Mouse (Mus musculus) lung, postnatal 36 days (tissue): ENCODE results near the gene Il5.

Source experiments
- DNase-seq: peaks from one replicate; pipeline ENCODE4 v3.0.0; 2022; ENCODE audit warnings: mixed read lengths

Il5 gene

GRCm38 (mm10) chr11:53745260-53745659 is 24.7 kb downstream of the Il5 start:
- no peak for DNase-seq

DNA sequence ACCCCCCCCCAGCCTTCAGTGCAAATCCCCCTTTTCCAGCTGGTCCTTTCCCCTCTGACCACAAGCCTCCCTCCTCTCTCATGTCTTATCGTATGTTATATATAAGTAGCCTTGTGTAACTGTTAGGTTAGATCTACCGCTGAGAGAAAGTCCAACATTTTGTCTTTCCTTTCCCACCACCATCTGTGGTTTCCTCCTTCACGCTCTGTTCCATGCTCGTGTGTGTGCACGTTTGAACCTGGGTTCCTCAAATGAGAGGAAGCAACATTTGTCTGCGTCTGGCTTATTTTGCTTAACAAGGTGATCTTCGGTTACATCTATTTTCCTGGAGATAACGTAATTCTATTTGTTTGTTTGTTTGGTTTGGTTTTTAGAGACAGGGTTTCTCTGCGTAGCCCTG is 27.4 kb downstream of the Il5 start:
- DNase-seq = no peak

DNA sequence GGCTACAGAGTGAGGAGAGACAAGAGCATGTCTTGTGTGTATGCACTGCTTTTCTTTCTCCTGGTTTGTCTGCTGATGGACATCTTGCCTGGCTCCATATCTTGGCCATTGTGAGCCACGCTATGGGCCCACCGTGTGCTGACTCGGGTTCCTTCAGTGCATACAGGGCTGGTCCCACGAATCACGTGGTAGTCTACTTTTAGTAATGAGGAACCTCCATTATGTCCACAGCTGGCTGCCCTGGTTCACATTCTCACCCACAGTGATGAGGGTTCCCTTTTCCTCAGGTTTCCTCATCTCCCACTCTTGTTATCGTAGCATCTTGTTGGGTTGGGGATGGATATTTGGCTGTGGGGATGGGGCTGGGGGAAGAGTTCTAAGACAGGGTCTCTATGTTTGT is 28.0 kb downstream of the Il5 start:
- DNase-seq = peak; percentile 36

DNA sequence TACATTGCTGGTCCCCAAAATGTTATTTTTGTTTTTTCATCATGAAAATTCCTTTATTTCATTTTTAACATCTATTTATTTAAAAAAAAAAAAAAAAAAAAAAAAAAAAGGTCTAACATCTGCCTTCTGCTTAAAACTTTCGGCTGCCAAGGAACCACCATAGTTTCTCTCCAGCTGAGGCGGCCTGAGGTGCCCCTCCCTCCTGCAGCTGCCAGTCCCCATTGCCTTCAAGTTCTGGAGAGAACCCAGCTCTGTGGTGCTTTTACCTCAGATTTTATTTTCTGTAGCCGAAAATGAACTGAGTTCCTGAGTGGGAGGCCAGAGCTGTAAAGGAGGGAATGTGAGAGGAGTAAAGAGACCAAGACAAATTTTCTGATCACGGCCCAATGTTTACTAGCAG is 28.7 kb downstream of the Il5 start:
- no peak for DNase-seq

DNA sequence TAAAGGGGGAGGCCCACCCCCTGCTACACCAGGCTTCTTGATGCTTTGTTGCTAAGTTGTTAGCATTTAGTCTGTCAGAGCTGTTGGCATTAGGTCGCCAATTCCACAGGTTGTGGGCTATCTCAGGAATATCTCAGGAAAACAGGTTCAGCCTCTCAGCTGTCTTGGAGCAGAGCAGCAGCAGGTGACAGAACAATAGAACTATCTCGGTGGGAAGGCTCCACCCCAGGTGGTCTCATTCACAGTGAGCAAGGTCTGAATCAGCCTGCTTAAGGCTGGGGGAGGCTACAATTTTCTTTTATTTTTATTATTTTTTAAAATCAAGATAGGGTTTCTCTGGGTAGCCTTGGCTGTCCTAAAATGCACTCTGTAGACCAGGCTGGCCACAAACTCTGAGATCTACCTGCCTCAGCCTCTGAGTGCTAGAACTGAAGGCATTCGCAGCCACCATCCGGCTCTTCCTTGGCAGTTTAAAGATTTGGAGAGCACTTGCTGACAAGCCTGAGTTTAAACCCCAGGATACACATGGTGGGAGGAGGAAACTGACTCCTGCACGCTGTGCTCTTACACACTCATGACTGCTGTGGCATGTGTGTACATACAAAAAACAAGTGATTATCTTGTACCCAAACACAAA is 29.2 kb downstream of the Il5 start:
- no peak for DNase-seq

- no peak for DNase-seq
Measured at GRCm38 (mm10) chr11:53755011-53755595, 34.5 kb downstream of the Il5 start.

GRCm38 (mm10) chr11:53757612-53758011 is 37.0 kb downstream of the Il5 start:
- DNase-seq = no peak

DNA sequence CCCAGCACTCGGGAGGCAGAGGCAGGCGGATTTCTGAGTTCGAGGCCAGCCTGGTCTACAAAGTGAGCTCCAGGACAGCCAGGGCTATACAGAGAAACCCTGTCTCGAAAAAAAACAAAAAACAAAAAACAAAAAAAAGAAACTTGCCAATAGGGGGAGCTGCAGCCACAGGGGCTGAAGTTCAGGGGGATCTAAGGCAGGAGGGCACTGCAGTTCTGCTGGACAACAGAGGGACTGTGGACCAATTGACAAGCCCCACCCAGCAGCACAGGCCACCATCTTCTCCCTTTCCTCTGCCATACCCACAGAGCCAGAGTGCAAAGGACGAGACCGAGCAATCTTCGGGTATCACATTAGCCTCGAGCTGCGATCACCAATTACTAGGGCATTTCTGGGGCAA is 37.4 kb downstream of the Il5 start:
- peak; percentile 56 for DNase-seq

GRCm38 (mm10) chr11:53758791-53759351 is 38.3 kb downstream of the Il5 start:
- peak; percentile 43 for DNase-seq

DNA sequence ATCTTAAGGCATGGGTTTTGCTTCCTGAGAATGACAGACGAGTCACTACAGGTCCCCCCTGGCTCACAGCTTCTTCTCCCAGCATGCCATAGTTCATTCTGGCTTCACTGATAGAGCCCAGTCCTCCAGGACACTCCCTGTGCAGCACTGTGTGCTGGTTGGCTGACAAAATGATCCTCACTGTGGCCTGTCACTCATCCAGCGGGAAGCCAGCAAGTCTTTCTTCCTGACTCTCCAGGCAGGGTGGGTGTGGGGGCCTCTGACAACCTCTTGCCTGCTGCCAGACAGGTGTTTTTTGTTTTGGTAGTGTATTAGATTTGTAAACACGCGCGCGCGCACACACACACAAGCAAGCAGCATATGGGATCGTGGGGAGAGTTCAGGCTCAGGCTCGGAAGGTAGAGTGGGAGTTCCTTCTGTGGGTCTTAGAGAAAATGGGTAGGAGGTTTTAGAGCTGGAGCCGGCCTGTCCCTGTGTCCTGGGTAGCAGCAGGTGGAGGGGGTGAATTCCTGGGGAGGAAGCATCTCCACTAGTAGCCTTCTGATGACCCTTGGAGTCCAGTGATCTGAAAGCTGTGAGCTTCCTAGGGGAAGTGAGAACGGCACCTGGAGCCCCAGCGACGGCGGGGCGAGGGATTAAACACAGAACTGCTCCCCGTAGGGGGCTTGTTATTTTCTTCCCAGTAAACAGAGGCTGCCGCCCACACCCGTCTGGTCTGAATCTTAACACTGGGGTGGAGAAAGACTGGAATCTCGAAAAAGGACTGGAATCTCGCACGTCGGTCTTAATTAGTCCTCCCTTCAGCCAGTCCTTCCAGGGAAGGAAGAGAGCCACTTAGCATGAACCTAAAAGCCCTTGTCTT is 39.2 kb downstream of the Il5 start:
- DNase-seq = no peak

DNA sequence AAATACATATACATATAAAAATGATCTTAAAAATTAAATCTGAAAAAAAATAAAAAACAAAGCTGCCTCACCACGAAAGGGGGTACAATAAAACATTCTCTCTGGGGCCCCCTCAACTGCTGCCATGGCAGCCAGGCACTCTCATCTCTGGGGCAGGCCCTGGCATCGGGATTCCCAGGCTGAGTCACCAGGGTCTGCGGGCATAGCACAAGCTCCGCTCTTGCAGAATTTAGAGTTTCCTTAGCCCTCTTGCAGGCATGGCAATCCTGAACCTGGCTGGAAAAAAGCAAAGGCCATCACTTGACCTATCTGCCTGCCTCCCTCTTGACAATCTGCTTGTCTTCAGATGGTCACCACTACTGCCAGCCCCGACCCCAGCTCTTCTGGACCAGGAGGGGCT is 40.7 kb downstream of the Il5 start:
- no peak for DNase-seq

- peak; percentile 94 for DNase-seq
Measured at GRCm38 (mm10) chr11:53761822-53762221, 41.2 kb downstream of the Il5 start.

DNA sequence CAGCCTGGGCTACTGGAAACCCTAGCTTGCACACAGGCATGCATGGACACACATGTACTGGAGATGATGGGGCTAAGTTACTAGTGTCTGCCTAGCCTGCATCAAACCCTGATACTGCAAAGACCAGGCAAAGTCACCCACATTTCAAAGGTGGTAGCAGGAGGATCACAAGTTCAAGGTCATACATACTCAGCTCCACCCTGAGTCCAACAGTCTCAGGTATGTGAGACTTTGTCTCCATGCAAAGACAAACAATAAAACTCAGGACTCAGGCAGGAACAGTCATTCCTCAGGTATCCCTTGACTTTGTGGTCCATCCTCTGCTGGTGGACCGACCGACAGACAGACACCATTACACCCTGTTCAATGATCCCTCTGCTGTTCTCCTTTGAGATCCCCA is 41.8 kb downstream of the Il5 start:
- DNase-seq = no peak

GRCm38 (mm10) chr11:53762827-53763495 is 42.4 kb downstream of the Il5 start:
- DNase-seq = peak; percentile 98

DNA sequence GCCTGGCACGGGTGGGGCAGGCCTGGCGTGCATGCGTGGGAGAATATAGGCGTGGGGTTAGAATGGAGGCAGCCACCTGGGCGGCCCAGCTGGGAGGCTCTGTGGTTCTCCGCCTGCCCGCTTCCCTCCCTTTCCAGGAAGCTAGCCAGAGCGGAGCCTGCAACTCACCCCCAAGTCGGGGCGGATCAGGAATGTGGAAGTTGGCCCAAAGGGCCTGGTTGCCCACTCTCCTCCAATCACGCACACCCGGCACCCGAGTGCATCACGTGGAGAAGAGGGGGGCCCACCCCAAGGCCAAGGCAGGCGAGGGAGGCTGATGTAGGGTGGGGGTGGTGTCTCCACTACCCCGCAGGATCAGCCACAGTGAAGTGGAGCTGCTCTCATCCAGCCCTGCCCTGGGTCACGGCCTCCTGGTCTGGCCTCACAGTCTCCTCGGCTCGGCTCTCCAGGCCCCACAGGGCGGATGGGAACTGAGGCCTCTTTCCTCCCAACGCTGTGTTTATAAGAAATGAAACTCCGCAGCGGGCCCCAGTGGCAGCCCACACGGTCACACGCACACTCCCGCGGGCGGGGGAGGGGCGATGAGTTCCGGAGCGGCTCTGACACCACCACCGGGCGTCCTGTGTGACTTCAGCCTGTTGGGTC is 43.0 kb downstream of the Il5 start:
- DNase-seq = peak; percentile 97

- DNase-seq = no peak
Measured at GRCm38 (mm10) chr11:53764581-53764980, 44.0 kb downstream of the Il5 start.

- DNase-seq = no peak
Measured at GRCm38 (mm10) chr11:53768422-53769184, 48.0 kb downstream of the Il5 start.

DNA sequence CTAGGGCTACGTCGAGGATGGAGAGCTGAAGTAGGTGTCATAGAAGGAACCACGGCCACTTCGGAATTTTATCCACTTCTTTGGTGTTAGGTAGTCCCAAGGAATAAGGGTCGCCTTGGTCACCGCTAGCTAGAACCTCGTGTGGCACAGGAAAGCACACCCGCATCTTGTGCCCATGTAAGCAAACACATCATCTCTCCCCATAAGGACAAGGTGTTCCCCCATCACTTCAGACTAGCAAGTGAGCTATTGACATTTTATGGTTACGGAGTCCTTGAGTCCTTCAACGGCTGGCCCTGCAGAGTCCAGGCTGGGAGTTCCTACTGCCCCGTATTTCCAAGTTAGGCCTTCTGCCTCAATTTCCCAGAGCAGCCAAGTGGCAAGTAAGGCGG is 48.6 kb downstream of the Il5 start:
- no peak for DNase-seq

DNA sequence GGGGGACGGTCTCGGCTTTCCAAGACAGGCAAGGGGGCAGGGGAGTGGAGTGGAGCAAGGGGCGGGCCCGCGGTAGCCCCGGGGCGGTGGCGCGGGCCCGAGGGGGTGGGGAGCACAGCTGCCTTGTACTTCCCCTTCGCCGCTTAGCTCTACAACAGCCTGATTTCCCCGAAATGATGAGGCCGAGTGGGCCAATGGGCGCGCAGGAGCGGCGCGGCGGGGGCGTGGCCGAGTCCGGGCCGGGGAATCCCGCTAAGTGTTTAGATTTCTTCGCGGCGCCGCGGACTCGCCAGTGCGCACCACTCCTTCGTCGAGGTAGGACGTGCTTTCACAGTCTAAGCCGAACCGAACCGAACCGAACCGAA is 49.1 kb downstream of the Il5 start, which contains the start of gene Irf1:
TSS of gene Irf1 (plus strand) at position 255 of the 365 bp plus-strand sequence.
- DNase-seq = peak; percentile 98

GRCm38 (mm10) chr11:53770125-53770791 is 49.7 kb downstream of the Il5 start:
- peak; percentile 83 for DNase-seq
